ENCODE assay signal across 25 mouse cellular contexts in the genomic region with DNA sequence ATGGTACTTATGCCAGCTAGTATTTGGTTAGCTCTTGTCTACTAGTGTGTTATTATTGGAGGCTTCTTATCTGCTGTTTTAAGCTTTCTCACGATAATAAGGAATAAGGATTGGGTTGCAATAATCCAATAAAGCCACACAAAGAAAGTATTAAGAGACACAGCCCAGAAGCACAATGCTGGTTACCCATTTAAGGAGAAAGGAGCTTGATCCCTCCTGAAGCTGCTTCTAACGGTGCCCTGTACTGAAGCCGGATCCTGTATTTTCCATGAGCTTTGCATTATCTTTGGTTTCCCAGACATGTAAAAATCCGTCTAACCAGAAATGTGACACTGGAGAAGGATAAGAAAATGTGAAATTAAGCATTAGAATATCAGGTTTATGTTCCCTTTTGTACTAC.
DNase-seq lines count a peak whose midpoint lies in the region; ATAC-seq and TF ChIP-seq lines count a peak whose summit lies in the region.
"Had no signal": no experiment of that assay in that cellular context is flagged by ENCODE, and none has a peak within 500 bp of the region (broad histone marks: within the 10 kb centered on the region; RNA-seq: fewer than 3 reads in every experiment).

No protein-coding gene starts in this region.

- H3K4me3 ChIP-seq in embryonic facial prominence, embryonic 12.5 days, result no peak overlapping the region
- no peak overlapping the region for H3K4me3 ChIP-seq in embryonic facial prominence, embryonic 10.5 days
- no peak overlapping the region for H3K4me3 ChIP-seq in midbrain, embryonic 13.5 days (replicated peaks)
- no peak overlapping the region for H3K4me3 ChIP-seq in midbrain, postnatal 0 days (ENCODE audit: low read depth, low read length)
- H3K4me3 ChIP-seq in heart, embryonic 11.5 days (ENCODE audit: low read depth, low read length), result no peak overlapping the region
- H3K4me3 ChIP-seq: embryonic facial prominence, embryonic 15.5 days; gastrocnemius, adult 2 months; heart, embryonic 12.5 days; heart, embryonic 15.5 days; hindbrain, embryonic 10.5 days; hindbrain, embryonic 13.5 days had no signal

- H3K9ac ChIP-seq in embryonic facial prominence, embryonic 12.5 days, result no peak overlapping the region
- no peak overlapping the region for H3K9ac ChIP-seq in midbrain, embryonic 13.5 days (replicated peaks)
- H3K9ac ChIP-seq in midbrain, postnatal 0 days (replicated peaks; ENCODE audit: low read length, poor library complexity, severe bottlenecking), result no peak overlapping the region
- H3K9ac ChIP-seq in heart, embryonic 11.5 days (ENCODE audit: low read depth, low read length), result no peak overlapping the region
- H3K9ac ChIP-seq: embryonic facial prominence, embryonic 15.5 days; forebrain, postnatal 0 days; heart, embryonic 12.5 days; heart, embryonic 15.5 days; hindbrain, embryonic 13.5 days had no signal

- 0 out of 2 replicates have a peak, but pooled peaks have one; percentile 56 for ATAC-seq in embryonic facial prominence, embryonic 12.5 days (ENCODE audit: insufficient number of reproducible peaks, insufficient read depth, low FRiP score, low TSS enrichment)
- ATAC-seq in midbrain, embryonic 13.5 days, result peak; percentile 50; the same call in 1 of the 2 replicates
- no peak for ATAC-seq in midbrain, postnatal 0 days (ENCODE audit: low FRiP score)
- ATAC-seq in heart, embryonic 11.5 days (replicated peaks; ENCODE audit: insufficient number of reproducible peaks, low FRiP score, low TSS enrichment), result no peak
- ATAC-seq: activated CD4-positive, CD25-positive, alpha-beta regulatory T cell, adult 4 months; forebrain, embryonic 14.5 days; forebrain, postnatal 0 days; hindbrain, embryonic 16.5 days had no signal

- 49% methylated on average over 4 of the region's 4 CpGs for WGBS in embryonic facial prominence, embryonic 12.5 days
- 52% methylated on average over 4 of the region's 4 CpGs for WGBS in embryonic facial prominence, embryonic 10.5 days
- WGBS in midbrain, embryonic 13.5 days, result 13% methylated on average over 4 of the region's 4 CpGs
- 28% methylated on average over 4 of the region's 4 CpGs for WGBS in midbrain, postnatal 0 days
- 66% methylated on average over 4 of the region's 4 CpGs for WGBS in heart, embryonic 11.5 days (ENCODE audit: insufficient replicate concordance)

- no peak for TF ChIP-seq CTCF in midbrain, postnatal 0 days (IDR thresholded peaks at IDR 0.05)

- H3K9me3 ChIP-seq in embryonic facial prominence, embryonic 12.5 days, result no peaks in the 10 kb centered on the region
- no peaks in the 10 kb centered on the region for H3K9me3 ChIP-seq in embryonic facial prominence, embryonic 10.5 days
- H3K9me3 ChIP-seq in midbrain, embryonic 13.5 days, result peaks cover 6% of the 10 kb centered on the region; the same call in 1 of the 2 replicates
- no peaks in the 10 kb centered on the region for H3K9me3 ChIP-seq in midbrain, postnatal 0 days (ENCODE audit: low read length)
- H3K9me3 ChIP-seq in heart, embryonic 11.5 days (replicated peaks; ENCODE audit: control insufficient read depth, low read length), result no peaks in the 10 kb centered on the region
- H3K9me3 ChIP-seq: embryonic facial prominence, embryonic 15.5 days; heart, embryonic 15.5 days; hindbrain, embryonic 10.5 days; hindbrain, embryonic 13.5 days had no signal

- no peaks in the 10 kb centered on the region for H3K36me3 ChIP-seq in embryonic facial prominence, embryonic 12.5 days
- H3K36me3 ChIP-seq in embryonic facial prominence, embryonic 10.5 days (replicated peaks), result no peaks in the 10 kb centered on the region
- no peaks in the 10 kb centered on the region for H3K36me3 ChIP-seq in midbrain, embryonic 13.5 days
- no peaks in the 10 kb centered on the region for H3K36me3 ChIP-seq in midbrain, postnatal 0 days (ENCODE audit: insufficient read depth, low read length)
- H3K36me3 ChIP-seq in heart, embryonic 11.5 days (ENCODE audit: control insufficient read depth, insufficient read depth, low read length), result no peaks in the 10 kb centered on the region
- H3K36me3 ChIP-seq: embryonic facial prominence, embryonic 15.5 days; heart, embryonic 12.5 days; heart, embryonic 15.5 days; hindbrain, embryonic 10.5 days; hindbrain, embryonic 13.5 days had no signal

- H3K4me1 ChIP-seq in embryonic facial prominence, embryonic 12.5 days, result no peaks in the 10 kb centered on the region
- H3K4me1 ChIP-seq in embryonic facial prominence, embryonic 10.5 days, result no peaks in the 10 kb centered on the region
- H3K4me1 ChIP-seq in midbrain, embryonic 13.5 days (replicated peaks), result peaks cover 10% of the 10 kb centered on the region
- H3K4me1 ChIP-seq in midbrain, postnatal 0 days (ENCODE audit: insufficient read depth, low read length), result no peaks in the 10 kb centered on the region
- H3K4me1 ChIP-seq in heart, embryonic 11.5 days (ENCODE audit: control insufficient read depth, insufficient read depth, low read length), result no peaks in the 10 kb centered on the region
- H3K4me1 ChIP-seq: embryonic facial prominence, embryonic 15.5 days; heart, embryonic 12.5 days; heart, embryonic 15.5 days; hindbrain, embryonic 10.5 days had no signal

- H3K27ac ChIP-seq in embryonic facial prominence, embryonic 12.5 days, result no peak overlapping the region
- H3K27ac ChIP-seq in embryonic facial prominence, embryonic 10.5 days (replicated peaks), result no peak overlapping the region
- no peak overlapping the region for H3K27ac ChIP-seq in midbrain, embryonic 13.5 days
- no peak overlapping the region for H3K27ac ChIP-seq in midbrain, postnatal 0 days (ENCODE audit: low read depth, low read length)
- no peak overlapping the region for H3K27ac ChIP-seq in heart, embryonic 11.5 days (ENCODE audit: low read depth, low read length)
- H3K27ac ChIP-seq: embryonic facial prominence, embryonic 15.5 days; gastrocnemius, adult 2 months; heart, embryonic 15.5 days; hindbrain, embryonic 10.5 days; hindbrain, embryonic 13.5 days had no signal

- DNase-seq in embryonic facial prominence, embryonic 10.5 days (ENCODE audit: low spot score), result no peak
- DNase-seq in midbrain, postnatal 0 days (ENCODE audit: low spot score), result no peak
- DNase-seq in retina, embryonic 14.5 days (ENCODE audit: low spot score), result peak; percentile 23
- DNase-seq: adrenal gland, adult 8-10 months; adrenal gland, postnatal 25 days; cerebellum, adult 18-20 months; cerebellum, adult 9-10 months; cerebellum, postnatal 25 days; forebrain, postnatal 0 days; gastrocnemius, adult 2 months; gastrocnemius, postnatal 14 days; heart, adult 11 months; heart, postnatal 10 days; heart, postnatal 36 days had no signal

- 0 out of 2 replicates have a peak, but pooled peaks cover 3% of the 10 kb centered on the region for H3K27me3 ChIP-seq in embryonic facial prominence, embryonic 12.5 days
- no peaks in the 10 kb centered on the region for H3K27me3 ChIP-seq in embryonic facial prominence, embryonic 10.5 days (replicated peaks; ENCODE audit: low read depth, poor library complexity, severe bottlenecking)
- H3K27me3 ChIP-seq in midbrain, embryonic 13.5 days, result 0 out of 2 replicates have a peak, but pooled peaks cover 9% of the 10 kb centered on the region
- no peaks in the 10 kb centered on the region for H3K27me3 ChIP-seq in midbrain, postnatal 0 days (ENCODE audit: insufficient read depth, low read length)
- no peaks in the 10 kb centered on the region for H3K27me3 ChIP-seq in heart, embryonic 11.5 days (ENCODE audit: control insufficient read depth, insufficient read depth, low read length)
- H3K27me3 ChIP-seq: embryonic facial prominence, embryonic 15.5 days; heart, embryonic 12.5 days; heart, embryonic 15.5 days; hindbrain, embryonic 13.5 days had no signal

- H3K4me2 ChIP-seq in embryonic facial prominence, embryonic 12.5 days (replicated peaks), result no peak overlapping the region
- no peak overlapping the region for H3K4me2 ChIP-seq in midbrain, embryonic 13.5 days (replicated peaks)
- H3K4me2 ChIP-seq in midbrain, postnatal 0 days (ENCODE audit: low read depth, low read length, poor library complexity, severe bottlenecking), result no peak overlapping the region
- no peak overlapping the region for H3K4me2 ChIP-seq in heart, embryonic 11.5 days
- H3K4me2 ChIP-seq: embryonic facial prominence, embryonic 15.5 days; heart, embryonic 12.5 days; heart, embryonic 15.5 days; hindbrain, embryonic 13.5 days had no signal

Comparison
In these comparisons a context has a peak if more than half of its experiments do, and no peak if none do; other contexts are left out.
1. ATAC-seq: peak in embryonic facial prominence, embryonic 12.5 days (single experiment) and midbrain, embryonic 13.5 days (single experiment); none in midbrain, postnatal 0 days (single experiment) and heart, embryonic 11.5 days (single experiment).